Mouse (Mus musculus) pancreas, adult 10 weeks (tissue): Measurements from ENCODE around the gene Eda2r. TPM values are rescaled to one million over a fixed set of nuclear protein-coding genes. Genes with fewer than 3 reads are reported as not detected.

Experiments used
- polyA plus RNA-seq: library from polyadenylated mRNA; stranded (reverse); fragments of 350-450 nt; fragmentation: Illumina TruSeq; extraction: RNeasy Lipid Tissue Mini Kit (QIAGEN cat#74804); gene quantifications from one replicate; pipeline ENCODE4 v1.2.3, GENCODE M21; 2015; ENCODE audit warnings: low read depth, low replicate concordance; ENCODE audit not compliant: insufficient read depth

The Eda2r gene
- 1.1 TPM for polyA plus RNA-seq

DNA sequence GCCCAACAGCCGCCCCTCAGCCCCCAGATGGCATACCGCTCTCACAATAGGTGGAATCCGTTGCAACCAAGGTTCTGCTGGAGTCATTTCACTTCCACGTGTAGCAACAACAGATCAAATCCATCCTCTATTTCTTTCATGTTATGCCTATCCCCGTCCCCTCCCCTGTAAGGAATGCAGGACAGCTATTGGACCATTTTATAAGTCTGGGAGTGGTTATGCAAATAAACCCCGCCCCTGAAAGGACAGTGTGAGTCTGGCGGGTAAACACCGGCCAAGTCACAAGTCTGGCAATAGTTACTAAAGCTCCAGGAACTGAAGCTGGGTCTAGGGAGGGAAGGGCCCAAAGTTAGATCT lies at the start of gene Eda2r:
TSS of gene Eda2r (minus strand) at position 152 of the 357 bp plus-strand sequence.

